Mouse (Mus musculus) granulocyte monocyte progenitor cell, adult 5-6 weeks (primary cell): Measurements from ENCODE around the gene Tnnc1. TPM values are rescaled to one million over a fixed set of nuclear protein-coding genes. Genes with fewer than 3 reads are reported as not detected.

Experiments
- ATAC-seq: replicated peaks from 2 replicates; pipeline ENCODE4 v1.8.0; 2016; ENCODE audit warnings: mild to moderate bottlenecking, moderate TSS enrichment, inconsistent platforms; ENCODE audit not compliant: poor library complexity, severe bottlenecking
- total RNA-seq, 2 experiments: library from RNA; stranded (forward) in 1 of 2; stranded (reverse) in 1 of 2; fragments of 200-712, 200-1000 nt in 1 of 2; fragments of >200 nt in 1 of 2; fragmentation: Nextera tagmentation in 1 of 2; gene quantifications; 2 replicates each; pipeline ENCODE4 v1.2.3; 2014 to 2017

Gene Tnnc1
- total RNA-seq, 2 experiments from 2014 or later = 4.1 TPM; not detected in 1

- no peak for ATAC-seq
Measured at GRCm38 (mm10) chr14:31209133-31209557, 1.0 kb downstream of the Tnnc1 start.

DNA sequence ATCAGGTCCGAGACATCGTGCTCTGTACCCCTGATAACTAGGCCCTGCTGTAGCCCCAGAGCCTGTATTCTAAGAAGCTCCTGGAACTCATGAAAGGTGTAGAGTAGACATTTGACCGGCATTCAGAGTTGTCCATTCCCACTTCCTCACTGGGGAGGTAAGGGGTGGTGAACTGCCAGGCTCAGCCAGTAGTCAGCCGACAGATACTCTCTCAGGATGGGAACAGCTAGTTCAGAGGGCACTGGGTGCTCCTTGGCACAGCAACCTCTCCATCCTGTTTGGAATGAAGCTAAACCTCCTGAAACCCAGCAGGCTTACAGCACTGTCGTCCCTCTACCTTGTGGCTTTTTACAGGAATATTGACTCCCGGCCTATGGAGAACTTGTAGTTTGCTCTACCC is 3.7 kb downstream of the Tnnc1 start:
- ATAC-seq = no peak

DNA sequence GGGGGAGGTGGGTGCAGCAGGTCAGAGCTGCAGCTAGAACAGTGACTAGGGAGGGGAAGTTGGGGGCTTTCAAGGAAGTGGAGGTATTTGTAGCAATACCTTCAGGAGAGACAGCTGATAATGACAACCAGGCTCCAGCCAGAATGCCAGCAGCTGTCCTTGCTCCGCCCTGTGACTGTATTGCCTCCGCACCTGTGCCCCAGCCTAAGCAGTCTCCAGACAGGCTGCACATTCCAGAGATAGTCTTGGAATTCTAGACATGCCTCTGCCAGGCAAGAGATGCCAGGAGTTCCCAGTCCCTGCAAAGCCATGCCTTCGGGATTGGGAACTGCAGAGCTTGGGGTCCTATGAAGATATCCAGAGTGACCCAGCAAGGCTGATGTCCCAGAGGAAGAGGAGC is 4.4 kb downstream of the Tnnc1 start:
- no peak for ATAC-seq

GRCm38 (mm10) chr14:31213868-31214267 is 5.8 kb downstream of the Tnnc1 start:
- ATAC-seq = no peak

DNA sequence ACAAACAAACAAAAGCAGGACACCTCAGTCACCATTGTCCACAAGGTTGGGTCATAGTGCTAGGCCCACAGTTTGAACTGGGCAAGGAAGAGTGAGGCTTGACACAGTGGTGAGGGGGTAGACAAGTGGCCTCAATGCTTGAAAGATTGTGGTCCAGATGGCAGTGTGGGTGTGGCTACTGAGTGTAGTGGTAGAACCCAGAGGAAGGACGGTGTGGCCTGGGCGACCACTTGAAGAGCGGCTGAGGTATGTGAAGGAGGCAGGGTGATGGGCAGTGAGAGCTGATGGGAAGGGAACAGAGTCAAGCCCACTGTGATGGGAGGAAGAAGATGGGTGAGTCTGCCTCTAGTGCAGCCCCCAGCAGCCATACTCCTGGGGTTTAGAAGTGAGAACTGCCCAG is 6.6 kb downstream of the Tnnc1 start:
- no peak for ATAC-seq

DNA sequence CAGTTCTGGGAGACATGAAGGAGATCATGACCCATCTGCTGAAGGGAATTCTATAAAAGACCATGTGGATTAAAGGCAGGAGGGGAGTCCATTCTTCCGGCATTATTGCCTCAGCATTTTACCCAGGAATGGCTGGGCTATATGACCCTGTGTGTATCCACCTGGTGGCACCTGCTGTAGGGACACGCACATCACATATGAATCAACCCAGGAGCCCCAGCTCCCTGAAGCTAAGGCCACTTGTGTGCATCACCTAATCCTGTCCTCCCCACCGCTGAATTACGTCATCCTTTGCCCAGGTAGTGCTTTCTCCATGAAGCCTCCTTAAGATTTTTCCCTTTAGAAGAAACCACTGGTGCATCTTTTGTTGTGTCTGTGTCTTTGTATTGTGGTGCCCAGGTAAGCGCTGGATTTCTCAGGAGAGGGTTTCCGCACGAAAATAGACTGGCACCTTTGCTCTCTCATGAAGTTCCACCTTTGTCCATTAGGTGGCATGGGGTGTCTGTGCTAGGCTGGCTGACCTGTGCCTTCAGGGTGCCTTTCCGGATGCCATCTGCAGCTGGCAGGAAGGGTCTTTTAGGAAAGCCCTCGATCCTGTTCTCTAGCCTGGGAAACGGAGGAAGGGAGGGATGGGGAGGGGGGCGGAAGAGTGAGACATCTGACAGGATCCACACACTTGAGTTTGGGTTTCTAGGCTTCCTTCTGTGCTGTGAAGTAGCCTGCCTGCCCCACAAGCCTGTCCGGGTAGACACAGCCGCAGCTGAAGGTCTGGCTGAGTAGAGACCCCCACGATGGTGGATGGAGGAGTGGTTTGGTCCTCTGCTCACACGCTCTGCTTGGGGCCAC is 7.3 kb downstream of the Tnnc1 start:
- ATAC-seq = peak; percentile 61

DNA sequence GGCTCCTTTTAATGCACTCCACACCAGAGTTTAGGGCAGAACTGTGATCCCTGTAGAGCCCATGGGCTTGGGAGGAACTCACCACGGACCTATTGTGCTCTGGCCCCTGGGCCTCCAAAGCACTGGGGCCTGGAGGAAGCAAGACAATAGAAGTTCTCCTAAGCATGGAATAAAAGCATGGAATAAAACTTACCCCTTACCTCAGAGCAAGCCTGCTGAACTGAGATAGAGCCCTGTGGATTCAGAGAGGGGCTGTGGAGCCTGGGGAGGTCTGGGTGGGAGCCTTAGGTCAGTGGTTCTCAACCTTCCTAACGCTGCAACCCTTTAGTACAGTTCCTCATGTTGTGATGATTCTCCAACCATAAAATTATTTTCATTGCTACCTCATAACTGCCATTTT is 8.7 kb downstream of the Tnnc1 start, which contains the start of gene Nisch:
Nisch (minus strand) TSS at position 101 of the 400 bp plus-strand sequence.
- no peak for ATAC-seq

GRCm38 (mm10) chr14:31217666-31218065 is 9.6 kb downstream of the Tnnc1 start, which contains the start of gene Sema3g:
TSS of gene Sema3g (plus strand) at chr14:31217860.
- peak; percentile 83 for ATAC-seq

DNA sequence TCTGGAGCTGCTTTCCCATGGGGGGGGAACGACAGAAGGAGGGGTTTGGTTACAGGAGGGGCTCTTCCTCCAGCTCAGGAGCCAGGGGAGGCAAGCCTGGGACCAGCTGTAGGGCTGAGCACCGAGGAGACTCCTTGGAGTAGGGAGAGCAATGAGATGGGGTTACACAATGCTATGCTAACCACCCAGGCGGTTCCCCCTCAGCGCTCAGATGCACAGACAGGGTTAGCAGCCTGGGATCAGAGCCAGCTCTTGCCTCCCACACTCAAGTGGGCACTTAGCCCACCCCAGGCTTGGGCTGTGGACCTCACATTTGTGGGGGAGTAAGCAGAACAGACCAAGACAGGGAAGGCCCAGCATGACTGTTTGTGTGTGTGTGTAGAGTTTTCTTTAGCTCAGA is 18.9 kb downstream of the Tnnc1 start:
- peak; percentile 75 for ATAC-seq

- peak; percentile 52 for ATAC-seq
Measured at GRCm38 (mm10) chr14:31228234-31228633, 20.1 kb downstream of the Tnnc1 start.

- ATAC-seq = no peak
Measured at GRCm38 (mm10) chr14:31230442-31230841, 22.3 kb downstream of the Tnnc1 start.

- ATAC-seq = peak; percentile 11; the same call in 1 of the 2 replicates
Measured at GRCm38 (mm10) chr14:31232404-31233069, 24.4 kb downstream of the Tnnc1 start.

GRCm38 (mm10) chr14:31233070-31233995 is 25.2 kb downstream of the Tnnc1 start:
- 0 out of 2 replicates have a peak, but pooled peaks have one; percentile 4 for ATAC-seq

GRCm38 (mm10) chr14:31233996-31234591 is 26.0 kb downstream of the Tnnc1 start:
- peak; percentile 92 for ATAC-seq

- no peak for ATAC-seq
Measured at GRCm38 (mm10) chr14:31237101-31237882, 29.2 kb downstream of the Tnnc1 start.

DNA sequence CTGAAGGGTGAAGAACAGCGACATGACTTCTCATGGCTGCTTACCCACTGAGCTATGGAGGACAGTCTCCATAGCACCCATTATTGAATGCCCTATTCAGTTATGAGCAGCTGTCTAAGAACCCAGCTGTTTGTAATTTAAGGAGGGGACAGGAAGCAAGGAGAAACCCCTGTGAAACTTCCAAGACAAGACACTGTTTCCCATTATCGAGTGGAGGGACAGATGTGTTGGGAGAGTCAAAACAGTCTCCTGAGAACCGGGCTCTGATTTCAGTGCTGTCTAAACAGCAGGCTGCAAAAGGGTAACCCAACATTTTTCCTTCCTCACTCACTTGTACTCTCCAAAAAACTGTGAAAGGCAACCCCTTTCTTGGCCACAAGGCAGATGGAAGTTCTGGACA is 32.4 kb downstream of the Tnnc1 start:
- ATAC-seq = no peak

DNA sequence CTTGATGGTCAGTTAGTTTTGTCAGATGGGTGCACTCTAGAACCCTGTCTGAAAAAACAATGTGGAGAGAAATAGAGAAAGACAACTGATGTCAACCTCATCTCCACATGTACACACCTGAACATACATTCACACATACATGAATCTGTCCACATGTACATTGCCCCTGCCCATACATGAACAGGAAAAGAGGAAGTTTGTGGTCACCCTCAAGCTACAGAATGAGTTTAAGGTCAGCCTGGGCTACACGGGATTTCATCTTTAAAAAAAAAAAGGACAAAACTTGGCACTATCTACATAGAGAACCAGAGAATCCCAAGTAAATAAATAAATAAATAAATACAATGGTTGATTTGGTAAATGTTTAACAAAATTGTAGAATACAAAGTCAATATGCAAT is 36.7 kb downstream of the Tnnc1 start:
- peak; percentile 70 for ATAC-seq

- no peak for ATAC-seq
Measured at GRCm38 (mm10) chr14:31245946-31246345, 37.8 kb downstream of the Tnnc1 start.

GRCm38 (mm10) chr14:31248396-31248795 is 40.3 kb downstream of the Tnnc1 start:
- no peak for ATAC-seq
